Mouse (Mus musculus): Measurements from ENCODE around the gene Btrc. TPM values are rescaled to one million over a fixed set of nuclear protein-coding genes. Genes with fewer than 3 reads are reported as not detected.
A peak's percentile ranks its signal among the peaks of the same experiment; 100 is the strongest.
"Not testable (repeated sequence)": the region's sequence is repeated elsewhere in the genome, so short reads cannot be mapped to it uniquely, and the experiment has no call there.

The Btrc gene
- polyA plus RNA-seq, 2 experiments = 27.6 to 40.3 TPM

GRCm38 (mm10) chr19:45355678-45356077 is 7.9 kb upstream of the Btrc start:
- ATAC-seq (ENCODE audit: insufficient read depth) = no peak
- Histone ChIP-seq H3K27ac (no peak overlapping the region), H3K9me3 (ENCODE audit: control insufficient read depth, low read length) (no peaks in the 10 kb centered on the region), H3K27me3 (ENCODE audit: control insufficient read depth, insufficient read depth, low read length) (no peaks in the 10 kb centered on the region), H3K9ac (replicated peaks) (no peak overlapping the region), H3K4me3 (ENCODE audit: insufficient read depth in 1 of 2, low read depth in 2 of 2, low read length in 2 of 2) (no peak overlapping the region), H3K4me2 (ENCODE audit: low read depth) (no peak overlapping the region), H3K4me1 (replicated peaks; ENCODE audit: control insufficient read depth in 2 of 2, insufficient read depth in 2 of 2, low read length in 1 of 2) (peaks cover 6 to 8% of the 10 kb centered on the region in 2 experiments), H3K36me3 (replicated peaks; ENCODE audit: control insufficient read depth, insufficient read depth, low read depth) (no peaks in the 10 kb centered on the region)
- no peak for DNase-seq (ENCODE audit: low read depth in 3 of 3, low spot score in 3 of 3)
- TF ChIP-seq CTCF (IDR thresholded peaks at IDR 0.05; ENCODE audit: low read depth) (no peak), EP300 (IDR thresholded peaks at IDR 0.05; ENCODE audit: low read depth) (no peak)
- 44% methylated on average over 6 of the region's 6 CpGs for WGBS (ENCODE audit: insufficient replicate concordance)

GRCm38 (mm10) chr19:45356868-45357267 is 6.7 kb upstream of the Btrc start:
- H3K9me3 ChIP-seq (ENCODE audit: control insufficient read depth, low read length); DNase-seq (ENCODE audit: low read depth in 3 of 3, low spot score in 3 of 3); H3K9ac ChIP-seq (replicated peaks); ATAC-seq (ENCODE audit: insufficient read depth); H3K36me3 ChIP-seq (replicated peaks; ENCODE audit: control insufficient read depth, insufficient read depth, low read depth); H3K4me2 ChIP-seq (ENCODE audit: low read depth); H3K4me3 ChIP-seq (ENCODE audit: insufficient read depth in 1 of 2, low read depth in 2 of 2, low read length in 2 of 2); H3K27me3 ChIP-seq (ENCODE audit: control insufficient read depth, insufficient read depth, low read length); H3K27ac ChIP-seq: not testable (repeated sequence)
- H3K4me1 ChIP-seq (replicated peaks; ENCODE audit: control insufficient read depth in 2 of 2, insufficient read depth in 2 of 2, low read length in 1 of 2) = peaks cover 14 to 17% of the 10 kb centered on the region in 2 experiments
- 68% methylated on average over 6 of the region's 6 CpGs for WGBS (ENCODE audit: insufficient replicate concordance)

- Histone ChIP-seq H3K4me2 (ENCODE audit: low read depth) (peak overlapping the region; percentile 23), H3K27ac (no peak overlapping the region; the same call in 1 of the 2 replicates), H3K4me1 (replicated peaks; ENCODE audit: control insufficient read depth in 2 of 2, insufficient read depth in 2 of 2, low read length in 1 of 2) (peaks cover 20 to 32% of the 10 kb centered on the region in 2 experiments), H3K9ac (replicated peaks) (no peak overlapping the region), H3K36me3 (replicated peaks; ENCODE audit: control insufficient read depth, insufficient read depth, low read depth) (no peaks in the 10 kb centered on the region), H3K27me3 (ENCODE audit: control insufficient read depth, insufficient read depth, low read length) (no peaks in the 10 kb centered on the region), H3K9me3 (ENCODE audit: control insufficient read depth, low read length) (no peaks in the 10 kb centered on the region), H3K4me3 (ENCODE audit: insufficient read depth in 1 of 2, low read depth in 2 of 2, low read length in 2 of 2) (no peak overlapping the region)
- DNase-seq (ENCODE audit: low read depth in 3 of 3, low spot score in 3 of 3) = peak; percentile 38 to 68 (median 57)
- ATAC-seq (ENCODE audit: insufficient read depth) = no peak
- TF ChIP-seq CTCF (IDR thresholded peaks at IDR 0.05; ENCODE audit: low read depth) (no peak), EP300 (IDR thresholded peaks at IDR 0.05; ENCODE audit: low read depth) (no peak)
Measured at GRCm38 (mm10) chr19:45360486-45360885, 3.0 kb upstream of the Btrc start.

- Histone ChIP-seq H3K27me3 (ENCODE audit: control insufficient read depth, insufficient read depth, low read length) (no peaks in the 10 kb centered on the region), H3K4me2 (ENCODE audit: low read depth) (peak overlapping the region; percentile 89), H3K9ac (replicated peaks) (peak overlapping the region; percentile 80), H3K4me1 (replicated peaks; ENCODE audit: control insufficient read depth in 2 of 2, insufficient read depth in 2 of 2, low read length in 1 of 2) (peaks cover 20 to 37% of the 10 kb centered on the region in 2 experiments), H3K27ac (peak overlapping the region; percentile 34), H3K36me3 (replicated peaks; ENCODE audit: control insufficient read depth, insufficient read depth, low read depth) (no peaks in the 10 kb centered on the region), H3K9me3 (ENCODE audit: control insufficient read depth, low read length) (no peaks in the 10 kb centered on the region), H3K4me3 (ENCODE audit: insufficient read depth in 1 of 2, low read depth in 2 of 2, low read length in 2 of 2) (peak overlapping the region; percentile 79 to 85)
- ATAC-seq (ENCODE audit: insufficient read depth) (no peak; the same call in 1 of the 2 replicates), DNase-seq (ENCODE audit: low read depth in 3 of 3, low spot score in 3 of 3) (no peak)
- TF ChIP-seq EP300 (IDR thresholded peaks at IDR 0.05; ENCODE audit: low read depth) (no peak), CTCF (IDR thresholded peaks at IDR 0.05; ENCODE audit: low read depth) (peak; percentile 46)
- WGBS (ENCODE audit: insufficient replicate concordance) = 0% methylated on average over 20 of the region's 20 CpGs
Measured at GRCm38 (mm10) chr19:45363933-45364391, 428 bp downstream of the Btrc start.

GRCm38 (mm10) chr19:45366651-45367050 is 3.1 kb downstream of the Btrc start:
- ATAC-seq (ENCODE audit: insufficient read depth) (no peak), DNase-seq (ENCODE audit: low read depth in 3 of 3, low spot score in 3 of 3) (no peak)
- WGBS (ENCODE audit: insufficient replicate concordance) = 70% methylated on average over 7 of the region's 7 CpGs
- Histone ChIP-seq H3K9ac (replicated peaks) (no peak overlapping the region), H3K27me3 (ENCODE audit: control insufficient read depth, insufficient read depth, low read length) (no peaks in the 10 kb centered on the region), H3K4me2 (ENCODE audit: low read depth) (no peak overlapping the region), H3K27ac (no peak overlapping the region), H3K36me3 (replicated peaks; ENCODE audit: control insufficient read depth, insufficient read depth, low read depth) (no peaks in the 10 kb centered on the region), H3K4me3 (ENCODE audit: insufficient read depth in 1 of 2, low read depth in 2 of 2, low read length in 2 of 2) (no peak overlapping the region), H3K9me3 (ENCODE audit: control insufficient read depth, low read length) (no peaks in the 10 kb centered on the region), H3K4me1 (replicated peaks; ENCODE audit: control insufficient read depth in 2 of 2, insufficient read depth in 2 of 2, low read length in 1 of 2) (peaks cover 7 to 20% of the 10 kb centered on the region in 2 experiments; a peak in 3 of 4 replicates)
- TF ChIP-seq CTCF (IDR thresholded peaks at IDR 0.05; ENCODE audit: low read depth) = no peak
- TF ChIP-seq EP300 (IDR thresholded peaks at IDR 0.05; ENCODE audit: low read depth) = no peak

Measured in liver, embryonic 14.5 days (tissue).